Mouse (Mus musculus) C2C12 (cell line): ENCODE results near the gene Fbxo41.

Experiments
- CEBPB ChIP-seq: IDR thresholded peaks from one replicate; pipeline ENCODE4 v1.6.1; 2011; ENCODE audit warnings: low read depth, mild to moderate bottlenecking, control low read depth, moderate library complexity
- CTCF ChIP-seq: IDR thresholded peaks from one replicate; pipeline ENCODE4 v1.5.1; 2011; ENCODE audit not compliant: control insufficient read depth, insufficient read depth, insufficient read length
- MYOD1 ChIP-seq: IDR thresholded peaks from one replicate; pipeline ENCODE4 v1.6.1; 2011; ENCODE audit warnings: low read depth; ENCODE audit not compliant: control insufficient read depth, insufficient read length

DNA sequence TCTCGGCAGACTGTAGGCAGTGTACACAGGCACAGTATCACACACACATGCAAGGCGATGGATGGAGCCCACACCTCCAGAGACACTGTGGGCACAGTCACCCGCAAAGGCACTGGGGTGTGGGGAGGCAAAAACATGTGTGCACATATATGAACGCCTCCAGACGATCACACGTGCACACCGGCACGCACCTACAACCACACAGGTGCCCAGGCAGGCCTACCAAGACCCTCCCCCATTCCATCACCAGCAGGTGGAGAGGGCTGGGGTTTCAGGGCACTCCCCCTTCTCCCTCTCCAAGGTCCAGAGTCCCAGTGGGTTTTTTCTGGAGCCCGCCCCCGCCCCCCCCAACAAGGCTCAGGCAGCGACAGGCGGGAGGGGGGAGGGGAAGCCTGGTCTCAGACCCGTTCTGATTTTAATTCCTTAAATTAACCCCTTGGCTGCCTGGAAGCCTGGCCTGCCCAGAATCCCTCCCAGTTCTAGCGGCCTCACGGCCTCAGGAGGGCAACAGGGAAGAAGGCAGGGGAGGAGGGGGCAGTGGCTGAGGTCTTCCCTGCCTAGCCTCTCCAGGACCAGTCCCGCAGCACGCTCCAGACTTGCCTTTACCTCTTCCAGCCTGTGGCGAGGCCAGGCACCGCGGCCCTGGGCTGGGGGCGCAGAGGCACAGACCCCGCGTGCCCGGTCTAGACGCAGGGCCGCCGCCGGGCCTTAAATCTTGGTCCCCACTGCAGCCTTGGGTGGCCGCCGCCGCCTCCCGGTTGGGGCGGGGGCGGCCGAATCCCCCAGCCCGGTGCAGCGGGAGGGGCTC is 487 bp downstream of the Fbxo41 start:
- no peak for TF ChIP-seq CTCF
- no peak for TF ChIP-seq CEBPB
- TF ChIP-seq MYOD1, result no peak
